Mouse (Mus musculus): ENCODE measurements at regions not wholly inside any gene's neighbourhood (a gene's known extent, or its start where the extent isn't known, plus 50 kb on each side); places are given as distances from the start of the nearest gene placed in this dataset.

GRCm38 (mm10) chr2:179381916-179382315, 60.3 kb upstream of the Cdh4 start:
- no peak overlapping the region for H3K27ac ChIP-seq
- H3K27me3 ChIP-seq, result no peaks in the 10 kb centered on the region
- H3K4me3 ChIP-seq, result no peak overlapping the region
- WGBS, result 96% methylated on average over 3 of the region's 3 CpGs
- H3K4me1 ChIP-seq, result peaks cover 28% of the 10 kb centered on the region
- ATAC-seq (ENCODE audit: low FRiP score, low read depth), result no peak
- H3K9me3 ChIP-seq, result no peaks in the 10 kb centered on the region
- no peaks in the 10 kb centered on the region for H3K36me3 ChIP-seq
- H3K9ac ChIP-seq, result no peak overlapping the region
- no peak overlapping the region for H3K4me2 ChIP-seq (replicated peaks)

DNA sequence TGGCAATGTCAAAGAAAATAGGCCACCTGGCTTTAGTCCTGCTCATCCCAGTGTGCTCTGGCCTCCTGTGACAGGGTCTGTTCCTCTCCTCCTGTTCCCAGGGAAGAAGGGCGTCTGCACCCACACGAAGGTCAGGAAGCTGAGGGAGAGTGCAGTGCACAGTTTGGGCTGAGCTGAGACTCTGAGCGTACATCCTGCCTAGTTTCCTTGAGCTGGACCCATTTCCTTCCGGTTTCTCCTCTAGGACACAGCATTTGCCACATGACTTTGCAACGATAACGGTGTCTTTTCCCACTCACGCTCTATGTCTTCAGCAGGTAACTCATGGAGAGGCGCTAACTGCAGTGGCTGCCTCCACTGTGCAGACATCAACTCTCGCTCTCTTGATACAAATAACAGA, 59.6 kb upstream of the Cdh4 start:
- no peak overlapping the region for H3K4me3 ChIP-seq
- H3K4me1 ChIP-seq, result peaks cover 27% of the 10 kb centered on the region
- WGBS, result 82% methylated on average over 9 of the region's 9 CpGs
- H3K27me3 ChIP-seq, result no peaks in the 10 kb centered on the region
- H3K9ac ChIP-seq, result no peak overlapping the region
- no peaks in the 10 kb centered on the region for H3K36me3 ChIP-seq
- H3K4me2 ChIP-seq (replicated peaks), result no peak overlapping the region
- no peaks in the 10 kb centered on the region for H3K9me3 ChIP-seq
- no peak overlapping the region for H3K27ac ChIP-seq
- no peak for ATAC-seq (ENCODE audit: low FRiP score, low read depth)

GRCm38 (mm10) chr2:179386871-179387270, 55.4 kb upstream of the Cdh4 start:
- Histone ChIP-seq H3K4me2 (replicated peaks) (no peak overlapping the region), H3K9ac (no peak overlapping the region), H3K27me3 (no peaks in the 10 kb centered on the region), H3K36me3 (no peaks in the 10 kb centered on the region), H3K4me3 (no peak overlapping the region), H3K9me3 (no peaks in the 10 kb centered on the region), H3K27ac (no peak overlapping the region), H3K4me1 (peaks cover 13% of the 10 kb centered on the region; the same call in 1 of the 2 replicates)
- 79% methylated on average over 6 of the region's 6 CpGs for WGBS
- ATAC-seq (ENCODE audit: low FRiP score, low read depth), result no peak

DNA sequence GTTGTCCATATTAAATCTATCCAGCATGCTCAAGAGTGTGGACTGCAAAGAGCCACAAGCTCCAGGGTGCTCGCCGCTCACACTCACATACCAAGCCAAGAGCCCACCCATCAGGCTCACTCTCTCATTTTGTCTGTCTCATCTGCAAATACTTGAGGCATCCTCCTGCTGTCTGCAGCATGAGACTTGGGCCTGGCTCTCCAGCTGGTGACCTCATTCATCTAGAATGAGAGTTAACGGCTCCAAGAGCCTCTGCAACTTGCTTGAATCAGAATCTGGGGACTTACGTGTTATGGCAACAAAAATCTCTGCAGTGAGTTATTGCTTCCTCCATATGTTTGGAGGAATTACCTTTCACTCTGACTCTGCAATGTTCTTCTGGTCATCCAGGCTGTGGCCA, 51.7 kb upstream of the Cdh4 start:
- H3K9me3 ChIP-seq, result no peaks in the 10 kb centered on the region
- H3K4me1 ChIP-seq, result peaks cover 13% of the 10 kb centered on the region; the same call in 1 of the 2 replicates
- no peaks in the 10 kb centered on the region for H3K36me3 ChIP-seq
- no peak overlapping the region for H3K4me2 ChIP-seq (replicated peaks)
- ATAC-seq (ENCODE audit: low FRiP score, low read depth), result no peak; the same call in 1 of the 2 replicates
- no peaks in the 10 kb centered on the region for H3K27me3 ChIP-seq
- no peak overlapping the region for H3K4me3 ChIP-seq
- 57% methylated on average over 4 of the region's 4 CpGs for WGBS
- H3K27ac ChIP-seq, result no peak overlapping the region
- no peak overlapping the region for H3K9ac ChIP-seq

- 65% methylated on average over 11 of the region's 11 CpGs for WGBS
Observed at GRCm38 (mm10) chr2:179390924-179391461, 51.2 kb upstream of the Cdh4 start.

More at GRCm38 (mm10) chr2:179390924-179391461, 51.2 kb upstream of the Cdh4 start:
- H3K36me3 ChIP-seq, result no peaks in the 10 kb centered on the region
- no peak overlapping the region for H3K9ac ChIP-seq
- H3K9me3 ChIP-seq, result no peaks in the 10 kb centered on the region
- H3K4me2 ChIP-seq (replicated peaks), result no peak overlapping the region
- ATAC-seq (ENCODE audit: low FRiP score, low read depth), result no peak; the same call in 1 of the 2 replicates
- H3K4me3 ChIP-seq, result no peak overlapping the region
- no peaks in the 10 kb centered on the region for H3K27me3 ChIP-seq
- H3K27ac ChIP-seq, result no peak overlapping the region
- H3K4me1 ChIP-seq, result peaks cover 13% of the 10 kb centered on the region; the same call in 1 of the 2 replicates

Data from limb, embryonic 13.5 days (tissue).